Mouse (Mus musculus) forebrain, postnatal 0 days (tissue): ENCODE data around the gene Dennd4b. TPM values are rescaled to one million over a fixed set of nuclear protein-coding genes. Genes with fewer than 3 reads are reported as not detected.

ENCODE experiments used
- ATAC-seq: fragments of 200-750 bp; cut with Nextera tagmentation; 2 replicates; pipeline ENCODE4 v1.8.0; 2017; ENCODE audit warnings: mild to moderate bottlenecking, moderate library complexity
- DNase-seq: peaks from one replicate; pipeline ENCODE4 v3.0.0-alpha.2; 2015
- H3K27ac ChIP-seq: fragments of 300-500 bp; sonication (generic); 2 replicates; pipeline ENCODE4 v1.5.1; 2014; ENCODE audit warnings: low read depth, mild to moderate bottlenecking, antibody characterized with exemption, low read length, moderate library complexity, mixed read lengths
- H3K27me3 ChIP-seq: fragments of 300-500 bp; sonication (generic); 2 replicates; pipeline ENCODE4 v1.6.1; 2014; ENCODE audit warnings: mild to moderate bottlenecking, low read length, mixed read lengths; ENCODE audit not compliant: insufficient read depth
- H3K36me3 ChIP-seq: fragments of 300-500 bp; sonication (generic); 2 replicates; pipeline ENCODE4 v1.6.1; 2014; ENCODE audit warnings: mild to moderate bottlenecking, moderate library complexity; ENCODE audit not compliant: insufficient read depth
- H3K4me1 ChIP-seq: fragments of 300-500 bp; sonication (generic); 2 replicates; pipeline ENCODE4 v1.6.1; 2014; ENCODE audit warnings: antibody characterized with exemption; ENCODE audit not compliant: insufficient read depth
- H3K4me2 ChIP-seq: fragments of 300-500 bp; sonication (generic); 2 replicates; pipeline ENCODE4 v1.6.1; 2014; ENCODE audit warnings: low read depth, mild to moderate bottlenecking, moderate library complexity
- H3K4me3 ChIP-seq: fragments of 300-500 bp; sonication (generic); 2 replicates; pipeline ENCODE4 v1.5.1; 2014; ENCODE audit warnings: low read depth, low read length, mixed read lengths
- H3K9ac ChIP-seq: fragments of 300-500 bp; sonication (generic); 2 replicates; pipeline ENCODE4 v1.6.1; 2014; ENCODE audit warnings: mild to moderate bottlenecking
- H3K9me3 ChIP-seq: fragments of 300-500 bp; sonication (generic); 2 replicates; pipeline ENCODE4 v1.6.1; 2016; ENCODE audit warnings: low read length
- CTCF ChIP-seq: sonication (generic); IDR thresholded peaks from 2 replicates; pipeline ENCODE4 v1.5.1; 2016; ENCODE audit warnings: antibody characterized with exemption, control low read depth, low read depth
- WGBS: fragments of 180-500 bp; shearing (Covaris S2); extraction: QIAGEN DNeasy Blood & Tissue Kit; methylation state at CpG from one replicate; pipeline ENCODE4 v1.1.7; 2014; 5-methylcytosine and 5-hydroxymethylcytosine counted together
- polyA plus RNA-seq: library from polyadenylated mRNA; unstranded; fragments of >200 nt; fragmentation: Nextera tagmentation; extraction: Ambion mirVana; gene quantifications from 2 replicates; pipeline ENCODE4 v1.2.1, GENCODE M21; 2015
- total RNA-seq: library from RNA; depleted of rRNA; stranded (reverse); fragments of >200 nt; gene quantifications from 2 replicates; pipeline ENCODE4 v1.2.3, GENCODE M21; 2014

The Dennd4b gene
- total and polyA plus RNA-seq, 2 experiments from 2014 or later: 5.1 to 29.8 TPM

GRCm38 (mm10) chr3:90263121-90263771, 1.7 kb upstream of the Dennd4b start:
- H3K4me3 ChIP-seq: no peak overlapping the region
- H3K4me2 ChIP-seq: no peak overlapping the region
- 94% methylated on average over 5 of the region's 5 CpGs for WGBS
- H3K9me3 ChIP-seq: no peaks in the 10 kb centered on the region
- H3K27me3 ChIP-seq: no peaks in the 10 kb centered on the region
- peaks cover 7% of the 10 kb centered on the region for H3K4me1 ChIP-seq
- ATAC-seq (no peak), DNase-seq (no peak)
- TF ChIP-seq CTCF: no peak
- no peak overlapping the region for H3K27ac ChIP-seq
- H3K36me3 ChIP-seq: peaks cover 66% of the 10 kb centered on the region
- no peak overlapping the region for H3K9ac ChIP-seq

GRCm38 (mm10) chr3:90264687-90265033, 325 bp upstream of the Dennd4b start:
- 34% methylated on average over 10 of the region's 10 CpGs for WGBS
- no peak for ATAC-seq
- H3K9ac ChIP-seq: peak overlapping the region; percentile 88

DNA sequence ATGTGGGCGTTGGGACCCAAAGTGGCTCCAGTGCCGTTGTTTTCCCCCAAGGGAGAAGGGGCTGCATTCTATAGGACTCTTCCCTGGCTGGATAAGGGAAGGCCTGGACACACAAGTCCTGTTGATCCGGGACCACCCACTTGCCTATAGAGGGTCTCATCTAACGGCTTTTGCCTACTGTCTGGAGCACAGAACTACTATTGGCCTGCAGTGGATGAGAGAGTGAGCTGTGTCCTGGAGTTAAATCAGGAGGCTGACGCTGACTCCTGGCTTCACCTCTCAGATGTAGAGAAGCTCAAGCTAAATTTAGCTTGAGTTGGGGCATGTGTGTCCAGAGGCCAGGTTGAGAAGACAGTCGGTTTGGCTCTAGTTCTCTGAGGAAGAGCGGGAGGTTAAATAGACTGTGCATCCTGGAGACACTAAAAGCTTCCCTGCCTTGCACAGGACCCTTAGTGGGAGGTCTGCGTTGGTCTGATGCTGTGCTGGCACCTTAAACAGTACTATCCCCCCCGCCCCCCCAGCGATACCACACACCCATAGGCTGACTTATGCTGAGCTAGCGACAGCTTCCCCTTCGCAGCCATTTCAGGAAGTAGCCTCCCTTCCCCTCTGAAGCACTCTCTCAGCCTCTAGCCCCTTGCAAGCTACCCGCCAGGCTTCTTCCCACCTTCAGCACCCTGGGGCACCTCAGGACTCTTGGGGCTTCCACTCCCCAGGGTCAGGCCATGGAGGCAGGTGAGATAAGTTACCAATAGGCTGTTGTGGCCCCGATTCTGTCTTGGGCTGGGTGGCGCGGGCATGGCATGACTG, 1.2 kb downstream of the Dennd4b start:
- Histone ChIP-seq H3K27me3 (no peaks in the 10 kb centered on the region), H3K27ac (peak overlapping the region; percentile 91), H3K9ac (peak overlapping the region; percentile 88), H3K36me3 (peaks cover 45% of the 10 kb centered on the region), H3K4me2 (peak overlapping the region; percentile 93), H3K9me3 (no peaks in the 10 kb centered on the region), H3K4me3 (peak overlapping the region; percentile 94), H3K4me1 (peaks cover 7% of the 10 kb centered on the region)
- DNase-seq (no peak), ATAC-seq (peak; percentile 18)
- no peak for TF ChIP-seq CTCF
- 26% methylated on average over 16 of the region's 16 CpGs for WGBS

More at GRCm38 (mm10) chr3:90264687-90265033, 325 bp upstream of the Dennd4b start:
- H3K4me3 ChIP-seq: peak overlapping the region; percentile 94
- H3K27me3 ChIP-seq: no peaks in the 10 kb centered on the region
- no peak for TF ChIP-seq CTCF
- peaks cover 52% of the 10 kb centered on the region for H3K36me3 ChIP-seq
- H3K4me1 ChIP-seq: peaks cover 7% of the 10 kb centered on the region
- H3K4me2 ChIP-seq: peak overlapping the region; percentile 93
- no peak for DNase-seq
- H3K9me3 ChIP-seq: no peaks in the 10 kb centered on the region
- H3K27ac ChIP-seq: peak overlapping the region; percentile 91

DNA sequence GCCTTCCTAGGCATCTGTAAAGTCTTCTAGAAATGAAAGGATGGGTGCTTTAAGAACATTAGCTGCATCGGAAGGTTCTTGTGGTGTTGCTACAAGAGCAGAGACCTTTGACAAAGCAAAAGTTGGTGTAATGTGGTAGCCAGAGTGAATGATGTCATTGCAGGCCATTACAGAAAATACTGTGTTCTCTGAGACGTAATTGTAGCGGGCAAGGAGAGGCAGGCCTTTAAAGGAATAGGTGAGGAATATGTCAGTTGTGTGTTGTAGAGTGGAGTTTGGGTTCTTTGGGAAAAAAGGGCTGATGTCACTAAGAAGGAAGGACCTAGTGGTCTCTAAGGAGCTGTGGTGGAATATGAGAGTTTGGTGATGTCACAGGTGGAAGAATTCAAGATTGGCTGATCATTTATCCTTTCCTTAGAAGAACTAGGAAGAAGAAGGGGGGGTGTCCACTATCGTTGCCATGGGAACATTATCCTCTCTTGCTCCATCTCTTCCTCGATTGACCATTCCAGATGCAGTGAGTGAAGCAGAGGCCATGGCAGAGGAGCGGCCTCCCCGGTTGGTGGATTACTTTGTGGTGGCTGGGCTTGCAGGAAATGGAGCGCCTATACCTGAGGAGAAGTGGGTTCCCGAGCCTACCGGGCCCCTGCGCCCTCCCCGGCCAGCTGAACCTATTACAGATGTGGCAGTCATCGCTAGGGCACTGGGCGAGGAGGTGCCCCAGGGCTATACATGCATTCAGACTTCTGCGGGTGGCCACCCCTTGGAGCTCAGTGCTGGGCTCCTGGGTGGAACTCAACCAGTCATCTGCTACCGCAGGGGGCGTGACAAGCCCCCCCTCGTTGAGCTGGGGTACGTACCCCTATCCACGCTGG, 2.2 kb downstream of the Dennd4b start:
- Histone ChIP-seq H3K4me2 (no peak overlapping the region), H3K27me3 (no peaks in the 10 kb centered on the region), H3K4me3 (no peak overlapping the region), H3K9me3 (no peaks in the 10 kb centered on the region), H3K36me3 (peaks cover 41% of the 10 kb centered on the region), H3K4me1 (peaks cover 7% of the 10 kb centered on the region), H3K9ac (no peak overlapping the region), H3K27ac (no peak overlapping the region)
- TF ChIP-seq CTCF: no peak
- no peak for DNase-seq
- WGBS: 91% methylated on average over 20 of the region's 20 CpGs
- ATAC-seq: no peak

DNA sequence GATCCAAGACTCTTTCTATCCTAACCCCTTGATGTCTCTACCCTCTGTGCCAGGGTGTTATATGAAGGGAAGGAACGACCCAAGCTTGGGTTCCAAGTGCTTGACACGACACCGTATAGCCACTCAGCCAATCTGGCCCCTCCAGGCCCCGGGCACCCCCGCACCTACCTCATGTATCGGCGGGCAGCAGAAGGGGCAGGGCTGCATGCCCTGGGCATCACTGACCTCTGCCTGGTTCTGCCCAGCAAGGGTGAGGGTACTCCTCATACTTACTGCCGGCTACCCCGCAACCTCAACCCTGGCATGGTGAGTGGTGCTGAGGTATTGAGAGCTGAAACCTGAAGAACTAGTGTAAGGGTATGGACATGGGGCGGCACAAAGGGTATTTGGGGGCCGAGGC, 3.2 kb downstream of the Dennd4b start:
- DNase-seq (no peak), ATAC-seq (no peak)
- Histone ChIP-seq H3K27me3 (no peaks in the 10 kb centered on the region), H3K9ac (no peak overlapping the region), H3K4me1 (peaks cover 7% of the 10 kb centered on the region), H3K36me3 (peaks cover 41% of the 10 kb centered on the region), H3K9me3 (no peaks in the 10 kb centered on the region), H3K4me3 (no peak overlapping the region), H3K4me2 (no peak overlapping the region), H3K27ac (no peak overlapping the region)
- WGBS: 97% methylated on average over 11 of the region's 11 CpGs
- no peak for TF ChIP-seq CTCF

- TF ChIP-seq CTCF: no peak
- no peaks in the 10 kb centered on the region for H3K9me3 ChIP-seq
- H3K9ac ChIP-seq: no peak overlapping the region
- peaks cover 41% of the 10 kb centered on the region for H3K36me3 ChIP-seq
- ATAC-seq (no peak), DNase-seq (no peak)
- peaks cover 7% of the 10 kb centered on the region for H3K4me1 ChIP-seq
- no peaks in the 10 kb centered on the region for H3K27me3 ChIP-seq
- H3K4me3 ChIP-seq: no peak overlapping the region
- no peak overlapping the region for H3K4me2 ChIP-seq
- H3K27ac ChIP-seq: no peak overlapping the region
- 88% methylated on average over 16 of the region's 16 CpGs for WGBS
These were observed 4.0 kb downstream of the Dennd4b start for GRCm38 (mm10) chr3:90268971-90269370.
